Mouse (Mus musculus) erythroblast, adult 5-6 weeks (primary cell): Measurements from ENCODE around the gene Opalin. TPM values are rescaled to one million over a fixed set of nuclear protein-coding genes. Genes with fewer than 3 reads are reported as not detected.

Source experiments
- ATAC-seq: replicated peaks from 2 replicates; pipeline ENCODE4 v1.8.0; 2016; ENCODE audit warnings: moderate number of reproducible peaks, mild to moderate bottlenecking, moderate TSS enrichment, inconsistent platforms; ENCODE audit not compliant: poor library complexity, low FRiP score, severe bottlenecking
- total RNA-seq, 2 experiments: library from RNA; stranded (forward) in 1 of 2; stranded (reverse) in 1 of 2; fragments of 150-400 nt in 1 of 2; fragments of 200-764, 138-1000 nt in 1 of 2; gene quantifications; 2 replicates each; pipeline versions ENCODE4 v1.2.3 to v1.2.4; 2015 to 2017; ENCODE audit warnings: low replicate concordance in 2 of 2

Opalin gene
- total RNA-seq, 2 experiments from 2014 or later, result not detected

GRCm38 (mm10) chr19:41083646-41084045, 6.7 kb upstream of the Opalin start:
- no peak for ATAC-seq

GRCm38 (mm10) chr19:41081589-41081988, 4.7 kb upstream of the Opalin start:
- ATAC-seq, result no peak

GRCm38 (mm10) chr19:41073746-41074455, 3.0 kb downstream of the Opalin start:
- no peak for ATAC-seq

GRCm38 (mm10) chr19:41071500-41071899, 5.4 kb downstream of the Opalin start:
- ATAC-seq, result peak; percentile 79

- ATAC-seq, result no peak
Measured at GRCm38 (mm10) chr19:41054702-41055101, 22.2 kb downstream of the Opalin start.

- 0 out of 2 replicates have a peak, but pooled peaks have one; percentile 62 for ATAC-seq
Measured at GRCm38 (mm10) chr19:41053530-41053929, 23.4 kb downstream of the Opalin start.

GRCm38 (mm10) chr19:41052247-41052646, 24.7 kb downstream of the Opalin start:
- ATAC-seq, result no peak

- ATAC-seq, result no peak
Measured at GRCm38 (mm10) chr19:41051714-41052113, 25.2 kb downstream of the Opalin start.

- ATAC-seq, result no peak
Measured at GRCm38 (mm10) chr19:41048187-41048559, 28.7 kb downstream of the Opalin start.

- ATAC-seq, result no peak
Measured at GRCm38 (mm10) chr19:41047437-41048186, 29.3 kb downstream of the Opalin start.

- no peak for ATAC-seq
Measured at GRCm38 (mm10) chr19:41045091-41045770, 31.7 kb downstream of the Opalin start.

GRCm38 (mm10) chr19:41039110-41039509, 37.8 kb downstream of the Opalin start:
- ATAC-seq, result no peak

- ATAC-seq, result no peak
Measured at GRCm38 (mm10) chr19:41035809-41036551, 40.9 kb downstream of the Opalin start.

- ATAC-seq, result no peak
Measured at GRCm38 (mm10) chr19:41031869-41032268, 45.0 kb downstream of the Opalin start.

GRCm38 (mm10) chr19:41031009-41031408, 45.9 kb downstream of the Opalin start:
- no peak for ATAC-seq

GRCm38 (mm10) chr19:41030161-41030560, 46.8 kb downstream of the Opalin start:
- ATAC-seq, result no peak

GRCm38 (mm10) chr19:41029219-41029618, 47.7 kb downstream of the Opalin start, which contains the start of gene Dntt:
Gene Dntt (plus strand): TSS chr19:41029275.
- no peak for ATAC-seq

GRCm38 (mm10) chr19:41027601-41028000, 49.3 kb downstream of the Opalin start:
- ATAC-seq, result no peak

GRCm38 (mm10) chr19:41027024-41027423, 49.9 kb downstream of the Opalin start:
- no peak for ATAC-seq

GRCm38 (mm10) chr19:41026551-41026950, 50.4 kb downstream of the Opalin start:
- ATAC-seq, result no peak
